Mouse (Mus musculus) limb, embryonic 10.5 days (tissue): Measurements from ENCODE around the gene Sit1. TPM values are rescaled to one million over a fixed set of nuclear protein-coding genes. Genes with fewer than 3 reads are reported as not detected.

Source experiments
- DNase-seq: peaks from one replicate; pipeline ENCODE4 v3.0.0-alpha.2; 2017; ENCODE audit warnings: low spot score
- H3K27ac ChIP-seq: fragments of 300-500 bp; sonication (generic); 2 replicates; pipeline ENCODE4 v1.5.1; 2016; ENCODE audit warnings: mild to moderate bottlenecking
- H3K27me3 ChIP-seq: fragments of 300-500 bp; sonication (generic); 2 replicates; pipeline ENCODE4 v1.6.1; 2016; ENCODE audit warnings: low read depth, mild to moderate bottlenecking; ENCODE audit not compliant: poor library complexity, severe bottlenecking
- H3K36me3 ChIP-seq: fragments of 300-500 bp; sonication (generic); 2 replicates; pipeline ENCODE4 v1.6.1; 2016; ENCODE audit warnings: mild to moderate bottlenecking, moderate library complexity
- H3K4me1 ChIP-seq: fragments of 300-500 bp; sonication (generic); 2 replicates; pipeline ENCODE4 v1.6.1; 2016
- H3K4me3 ChIP-seq: fragments of 300-500 bp; sonication (generic); 2 replicates; pipeline ENCODE4 v1.5.1; 2016; ENCODE audit warnings: mild to moderate bottlenecking, moderate library complexity
- H3K9me3 ChIP-seq: fragments of 300-500 bp; sonication (generic); replicated peaks from 2 replicates; pipeline ENCODE4 v1.6.1; 2016; ENCODE audit warnings: mild to moderate bottlenecking
- WGBS: fragments of 180-500 bp; shearing (Covaris S2); methylation state at CpG from one replicate; pipeline ENCODE4 v1.1.7; 2016; 5-methylcytosine and 5-hydroxymethylcytosine counted together
- polyA plus RNA-seq: library from polyadenylated mRNA; unstranded; fragments of >200 nt; fragmentation: Nextera tagmentation; extraction: Ambion mirVana; gene quantifications from 2 replicates; pipeline ENCODE4 v1.2.1, GENCODE M21; 2016

The Sit1 gene
- polyA plus RNA-seq, 1 experiment from 2014 or later: not detected

GRCm38 (mm10) chr4:43478906-43479832 is 4.4 kb downstream of the Sit1 start:
- Histone ChIP-seq H3K36me3 (no peaks in the 10 kb centered on the region), H3K27ac (0 out of 2 replicates have a peak overlapping the region, but pooled peaks have one; percentile 50)

GRCm38 (mm10) chr4:43478534-43478858 is 5.0 kb downstream of the Sit1 start:
- H3K9me3 ChIP-seq: no peaks in the 10 kb centered on the region
- peak overlapping the region; percentile 39 for H3K4me3 ChIP-seq
- 45% methylated on average over 8 of the region's 8 CpGs for WGBS
- no peaks in the 10 kb centered on the region for H3K36me3 ChIP-seq
- no peaks in the 10 kb centered on the region for H3K27me3 ChIP-seq
- DNase-seq: no peak
- peak overlapping the region; percentile 81 for H3K27ac ChIP-seq
- peaks cover 4% of the 10 kb centered on the region for H3K4me1 ChIP-seq

More at GRCm38 (mm10) chr4:43478906-43479832, 4.4 kb downstream of the Sit1 start:
- no peaks in the 10 kb centered on the region for H3K27me3 ChIP-seq
- WGBS: 46% methylated on average over 24 of the region's 24 CpGs
- peaks cover 4% of the 10 kb centered on the region for H3K4me1 ChIP-seq
- peak overlapping the region; percentile 29 for H3K4me3 ChIP-seq
- H3K9me3 ChIP-seq: no peaks in the 10 kb centered on the region
- DNase-seq: peak; percentile 75

DNA sequence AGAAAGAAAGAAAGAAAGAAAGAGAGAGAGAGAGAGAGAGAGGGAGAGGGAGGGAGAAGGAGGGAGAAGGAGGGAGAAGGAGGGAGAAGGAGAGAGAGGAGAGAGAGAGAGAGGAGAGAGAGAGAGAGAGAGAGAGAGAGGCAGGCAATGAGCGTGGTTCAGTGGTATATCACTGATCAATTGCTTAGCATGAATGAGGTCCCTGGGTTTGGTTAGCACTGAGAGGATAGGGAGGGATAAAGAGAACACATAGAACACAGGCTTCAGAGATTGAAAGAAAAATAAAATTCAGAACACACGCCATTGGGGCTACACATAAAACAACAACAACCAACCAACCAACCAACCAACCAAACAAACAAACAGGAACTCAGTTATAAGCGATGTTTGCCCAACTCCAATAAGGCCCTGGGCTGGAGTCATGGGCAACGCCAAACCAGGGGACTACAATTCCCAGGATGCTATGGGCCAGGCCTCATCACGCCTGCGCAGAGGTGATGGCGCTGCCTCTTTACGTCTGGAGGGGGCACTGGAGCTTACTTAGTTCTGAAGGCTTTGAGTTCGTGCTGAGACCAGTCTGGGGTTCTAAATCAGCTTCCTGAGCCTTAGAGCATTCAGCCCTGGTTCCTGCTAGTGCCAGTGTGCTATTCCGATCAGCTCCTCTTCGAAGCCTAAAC is 5.5 kb downstream of the Sit1 start:
- H3K4me3 ChIP-seq: peak overlapping the region; percentile 39
- no peaks in the 10 kb centered on the region for H3K9me3 ChIP-seq
- H3K27me3 ChIP-seq: no peaks in the 10 kb centered on the region
- peak overlapping the region; percentile 81 for H3K27ac ChIP-seq
- 14% methylated on average over 11 of the region's 11 CpGs for WGBS
- peak; percentile 83 for DNase-seq
- peaks cover 4% of the 10 kb centered on the region for H3K4me1 ChIP-seq
- no peaks in the 10 kb centered on the region for H3K36me3 ChIP-seq

DNA sequence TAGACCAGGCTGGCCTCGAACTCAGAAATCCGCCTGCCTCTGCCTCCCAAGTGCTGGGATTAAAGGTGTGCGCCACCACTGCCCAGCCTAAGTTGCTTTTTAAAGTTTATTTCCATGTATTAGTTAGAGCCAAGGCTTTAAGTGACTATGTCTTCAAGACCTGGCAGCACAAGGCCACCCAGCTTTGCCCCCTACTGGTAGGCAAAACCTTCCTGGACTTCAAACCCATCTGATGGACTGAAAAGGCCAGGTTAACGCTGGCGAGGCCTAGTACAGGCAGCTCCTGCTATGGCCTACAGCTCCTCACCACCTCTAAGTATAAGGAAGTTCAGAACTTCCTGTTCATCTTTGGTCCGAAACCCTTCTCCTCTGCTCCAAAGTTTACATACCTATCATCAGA is 6.9 kb downstream of the Sit1 start:
- DNase-seq: no peak
- H3K36me3 ChIP-seq: no peaks in the 10 kb centered on the region
- no peaks in the 10 kb centered on the region for H3K27me3 ChIP-seq
- WGBS: 85% methylated on average over 6 of the region's 6 CpGs
- H3K4me3 ChIP-seq: no peak overlapping the region
- H3K4me1 ChIP-seq: peaks cover 4% of the 10 kb centered on the region
- H3K27ac ChIP-seq: no peak overlapping the region
- H3K9me3 ChIP-seq: no peaks in the 10 kb centered on the region

DNA sequence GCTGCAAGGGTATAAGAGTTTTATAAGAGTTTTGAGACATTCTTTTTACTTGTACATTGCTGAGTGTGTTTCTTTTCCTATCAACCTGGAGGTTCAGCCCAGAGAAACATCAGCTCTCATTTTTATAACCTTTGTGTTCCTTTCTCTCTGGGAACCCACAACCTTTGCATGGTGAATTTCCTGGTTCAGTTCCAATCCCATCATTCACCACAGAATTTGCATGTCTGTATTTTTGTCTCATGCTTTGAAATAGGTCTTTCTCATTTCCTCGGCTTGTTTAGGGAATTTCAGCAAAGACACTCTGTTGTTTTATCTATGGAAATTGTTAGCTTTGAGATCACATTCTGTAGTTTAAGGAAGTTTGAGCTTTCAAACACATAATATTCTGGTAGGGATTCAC is 9.9 kb downstream of the Sit1 start:
- Histone ChIP-seq H3K36me3 (no peaks in the 10 kb centered on the region), H3K27me3 (no peaks in the 10 kb centered on the region), H3K4me3 (no peak overlapping the region), H3K4me1 (peaks cover 4% of the 10 kb centered on the region), H3K9me3 (no peaks in the 10 kb centered on the region), H3K27ac (no peak overlapping the region)
- no peak for DNase-seq
- 88% methylated on average over 1 of the region's 1 CpGs for WGBS

- Histone ChIP-seq H3K4me3 (no peak overlapping the region), H3K4me1 (no peaks in the 10 kb centered on the region), H3K27ac (no peak overlapping the region), H3K9me3 (no peaks in the 10 kb centered on the region), H3K27me3 (no peaks in the 10 kb centered on the region), H3K36me3 (no peaks in the 10 kb centered on the region)
- no peak for DNase-seq
- 94% methylated on average over 10 of the region's 10 CpGs for WGBS
These were observed 13.2 kb downstream of the Sit1 start for GRCm38 (mm10) chr4:43470301-43470700.

GRCm38 (mm10) chr4:43466872-43467271 is 16.7 kb downstream of the Sit1 start:
- no peak for DNase-seq
- Histone ChIP-seq H3K27ac (no peak overlapping the region), H3K4me1 (no peaks in the 10 kb centered on the region), H3K27me3 (no peaks in the 10 kb centered on the region), H3K9me3 (no peaks in the 10 kb centered on the region), H3K36me3 (no peaks in the 10 kb centered on the region), H3K4me3 (no peak overlapping the region)
- 93% methylated on average over 7 of the region's 7 CpGs for WGBS

GRCm38 (mm10) chr4:43465935-43466334 is 17.6 kb downstream of the Sit1 start:
- no peaks in the 10 kb centered on the region for H3K36me3 ChIP-seq
- H3K4me3 ChIP-seq: no peak overlapping the region
- no peaks in the 10 kb centered on the region for H3K9me3 ChIP-seq
- no peak overlapping the region for H3K27ac ChIP-seq
- H3K27me3 ChIP-seq: no peaks in the 10 kb centered on the region
- no peaks in the 10 kb centered on the region for H3K4me1 ChIP-seq
- no peak for DNase-seq
- WGBS: 84% methylated on average over 6 of the region's 6 CpGs

GRCm38 (mm10) chr4:43463102-43463501 is 20.4 kb downstream of the Sit1 start:
- Histone ChIP-seq H3K9me3 (no peaks in the 10 kb centered on the region), H3K4me1 (peaks cover 5% of the 10 kb centered on the region; the same call in 1 of the 2 replicates), H3K36me3 (no peaks in the 10 kb centered on the region), H3K27me3 (no peaks in the 10 kb centered on the region), H3K4me3 (no peak overlapping the region), H3K27ac (no peak overlapping the region)
- 87% methylated on average over 5 of the region's 5 CpGs for WGBS
- DNase-seq: no peak

DNA sequence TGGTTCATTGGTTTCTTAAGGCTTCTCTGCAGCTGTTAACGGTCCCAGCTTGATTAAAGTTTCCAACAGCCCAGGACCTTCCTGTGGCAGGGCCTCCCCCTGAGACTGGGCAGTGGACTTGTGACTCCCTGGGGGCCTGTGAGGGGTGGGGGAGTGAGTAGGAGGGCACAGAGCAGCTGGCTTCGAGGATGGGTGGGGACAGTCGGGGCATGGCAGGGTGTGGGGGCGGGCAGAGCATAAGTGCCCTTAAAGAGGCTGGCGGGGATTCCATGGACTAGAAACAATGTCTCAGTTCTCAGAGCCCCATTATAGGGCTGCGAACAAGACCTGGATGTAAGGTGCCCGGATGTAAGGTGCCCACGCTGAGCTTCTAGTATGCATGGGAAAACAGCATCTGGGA is 26.4 kb downstream of the Sit1 start:
- peaks cover 46% of the 10 kb centered on the region for H3K27me3 ChIP-seq
- H3K4me1 ChIP-seq: peaks cover 30% of the 10 kb centered on the region
- H3K4me3 ChIP-seq: no peak overlapping the region
- WGBS: 23% methylated on average over 8 of the region's 8 CpGs
- H3K27ac ChIP-seq: no peak overlapping the region
- H3K9me3 ChIP-seq: no peaks in the 10 kb centered on the region
- no peaks in the 10 kb centered on the region for H3K36me3 ChIP-seq
- no peak for DNase-seq

GRCm38 (mm10) chr4:43456470-43456869 is 27.1 kb downstream of the Sit1 start:
- no peaks in the 10 kb centered on the region for H3K36me3 ChIP-seq
- H3K9me3 ChIP-seq: no peaks in the 10 kb centered on the region
- peaks cover 53% of the 10 kb centered on the region for H3K27me3 ChIP-seq
- H3K4me1 ChIP-seq: peaks cover 30% of the 10 kb centered on the region
- H3K27ac ChIP-seq: no peak overlapping the region
- 27% methylated on average over 4 of the region's 4 CpGs for WGBS
- no peak for DNase-seq
- H3K4me3 ChIP-seq: no peak overlapping the region

DNA sequence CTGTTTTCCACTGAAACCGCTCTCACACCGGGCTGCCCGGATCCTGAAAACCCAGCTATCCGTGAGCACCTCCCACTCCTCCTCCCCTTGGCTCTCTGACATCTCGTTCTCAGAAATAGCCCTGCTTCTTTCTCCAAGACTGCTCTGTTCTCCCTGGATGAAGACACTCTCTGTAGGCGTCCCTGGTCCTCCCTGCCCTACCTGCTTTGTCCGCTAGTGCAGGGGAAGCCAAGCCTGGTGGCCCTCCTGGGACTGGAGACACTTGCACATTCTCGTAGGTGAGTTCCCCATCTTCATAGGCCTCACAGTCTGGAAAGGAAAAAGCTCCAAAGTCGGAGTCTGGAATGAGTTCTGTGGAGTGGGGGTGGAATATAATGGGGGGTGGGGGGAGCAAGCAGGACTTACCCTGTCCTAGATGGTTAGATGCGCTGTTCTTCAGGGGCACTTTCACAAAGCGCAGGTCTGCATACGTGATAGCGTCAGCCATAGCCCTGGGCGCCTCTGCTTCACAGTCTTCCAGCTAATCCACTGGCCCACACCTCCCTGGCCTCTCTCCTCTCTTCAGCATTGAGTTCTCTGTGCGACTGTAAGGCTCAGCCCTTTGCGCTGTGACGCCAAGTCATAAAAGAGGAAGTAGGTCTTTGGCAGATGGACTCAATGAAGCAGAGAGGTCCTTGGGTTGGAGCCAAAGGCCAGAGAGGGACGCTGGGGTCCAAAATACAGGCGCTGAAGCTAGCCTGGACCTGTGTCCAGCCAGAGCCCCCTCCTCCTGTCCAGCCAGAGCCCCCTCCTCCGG is 29.3 kb downstream of the Sit1 start, which contains the start of gene Cd72:
Gene Cd72 (minus strand): TSS at position 588 of the 796 bp plus-strand sequence.
- peaks cover 24% of the 10 kb centered on the region for H3K4me1 ChIP-seq
- H3K27me3 ChIP-seq: peaks cover 57% of the 10 kb centered on the region
- H3K27ac ChIP-seq: 0 out of 2 replicates have a peak within 1 kb of the TSS, but pooled peaks have one; percentile 34
- H3K36me3 ChIP-seq: no peaks in the 10 kb centered on the region
- peak within 1 kb of the TSS; percentile 41 for H3K4me3 ChIP-seq
- no peaks in the 10 kb centered on the region for H3K9me3 ChIP-seq
- WGBS: 29% methylated on average over 20 of the region's 20 CpGs
- DNase-seq: no peak
